Mouse (Mus musculus): ENCODE results near the gene Lrrc28.

The Lrrc28 gene

DNA sequence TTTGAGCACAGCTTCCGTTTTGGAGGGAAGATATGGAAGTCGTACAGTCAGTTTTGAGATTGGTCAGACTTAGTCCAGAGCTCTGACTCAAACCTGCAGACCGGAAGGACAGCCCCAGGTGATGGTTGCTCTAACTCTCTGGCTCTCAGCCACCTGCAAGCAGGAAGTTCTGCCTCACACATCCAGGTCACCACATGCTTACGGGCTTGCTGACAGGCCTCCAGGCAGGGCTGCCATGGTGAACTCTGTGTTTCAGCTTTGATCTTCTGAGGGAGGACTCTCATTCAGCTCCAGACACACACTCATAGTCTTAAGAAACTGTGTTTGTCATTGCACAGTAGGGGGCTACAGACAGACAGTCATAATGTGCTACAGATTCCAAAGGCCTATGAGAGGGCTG, 161.4 kb downstream of the Lrrc28 start:
- peak in 1 of 2 experiments; percentile 61 for DNase-seq

DNA sequence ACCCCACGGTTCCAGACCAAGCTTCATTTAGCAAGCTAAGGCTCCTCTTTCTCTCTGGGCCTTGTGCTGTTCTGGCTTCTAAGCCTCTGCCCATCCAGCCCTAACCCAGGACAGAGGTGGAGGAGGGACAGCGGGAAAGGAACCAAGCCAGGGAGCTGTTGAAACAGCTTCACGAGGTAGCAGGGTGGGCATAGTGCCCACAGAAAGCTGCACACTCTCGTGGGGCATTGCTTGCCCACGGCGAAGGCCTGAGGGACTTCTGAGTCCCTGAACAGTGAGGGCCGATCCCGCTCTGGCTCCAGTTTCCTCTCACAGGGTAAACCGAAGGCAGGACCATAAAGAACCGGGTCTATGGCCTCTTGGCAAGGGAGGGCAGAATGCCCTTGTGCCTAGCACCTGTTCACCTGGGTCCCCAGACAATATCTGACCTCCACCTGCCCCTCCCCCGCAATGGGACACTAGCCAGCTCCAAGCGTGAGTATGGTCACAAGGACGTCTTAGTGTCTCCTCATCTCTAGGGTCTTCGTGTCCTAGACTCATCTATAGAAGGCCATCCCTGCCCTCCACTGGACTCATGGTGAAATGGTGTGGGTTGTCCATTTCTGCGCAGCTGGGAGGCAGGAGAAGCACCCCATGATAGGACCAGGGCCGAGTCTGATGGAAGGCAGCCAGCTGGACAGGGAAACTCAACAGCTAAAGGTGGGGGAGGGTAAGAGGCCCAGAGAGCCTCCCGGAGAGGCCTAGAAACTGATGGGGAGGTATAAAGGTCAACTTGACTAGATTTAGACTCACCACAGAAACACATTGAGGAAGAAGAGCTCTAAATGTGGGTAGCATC, 165.3 kb downstream of the Lrrc28 start:
- no peak for DNase-seq

DNA sequence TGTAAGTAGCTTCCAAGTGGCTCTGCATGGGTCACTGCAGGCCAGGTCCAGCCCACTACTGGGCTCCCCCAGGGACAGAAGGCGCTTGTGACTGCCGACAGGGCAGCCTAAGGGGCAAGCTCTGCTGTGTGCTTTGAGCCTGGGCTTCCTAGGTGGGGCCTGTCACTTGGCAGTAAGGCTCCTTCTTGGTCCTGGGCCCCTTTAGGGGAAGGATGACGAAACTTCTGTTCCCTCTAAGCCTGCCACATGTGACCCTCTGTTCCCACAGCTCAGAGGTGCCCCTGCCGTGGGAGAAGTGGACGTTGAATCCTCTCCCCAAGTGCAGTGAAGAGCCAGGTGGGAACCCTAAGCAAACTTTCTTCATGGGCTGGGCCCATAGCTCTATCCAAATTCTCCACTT, 165.9 kb downstream of the Lrrc28 start:
- DNase-seq = no peak

DNA sequence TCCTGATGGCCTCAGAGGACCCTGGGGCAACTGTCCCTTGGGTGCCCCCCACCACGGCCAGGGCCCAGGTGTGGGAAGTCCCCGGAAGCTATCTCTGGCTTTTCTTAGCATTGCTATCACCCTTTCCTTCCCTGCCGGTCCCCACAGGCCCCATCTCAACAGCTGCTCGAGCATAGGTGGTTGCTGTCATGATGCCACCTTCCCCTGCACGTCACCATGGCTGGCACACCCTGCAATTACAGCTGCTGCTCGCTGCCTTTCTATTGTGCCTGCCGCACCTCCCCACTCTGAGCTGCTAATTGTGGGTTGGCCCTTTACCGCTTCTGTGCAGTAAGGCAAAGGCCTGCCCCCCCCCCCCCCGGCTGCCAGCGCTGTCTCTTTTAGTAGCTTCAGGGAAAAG, 167.1 kb downstream of the Lrrc28 start:
- peak; percentile 42 to 69 for DNase-seq

DNA sequence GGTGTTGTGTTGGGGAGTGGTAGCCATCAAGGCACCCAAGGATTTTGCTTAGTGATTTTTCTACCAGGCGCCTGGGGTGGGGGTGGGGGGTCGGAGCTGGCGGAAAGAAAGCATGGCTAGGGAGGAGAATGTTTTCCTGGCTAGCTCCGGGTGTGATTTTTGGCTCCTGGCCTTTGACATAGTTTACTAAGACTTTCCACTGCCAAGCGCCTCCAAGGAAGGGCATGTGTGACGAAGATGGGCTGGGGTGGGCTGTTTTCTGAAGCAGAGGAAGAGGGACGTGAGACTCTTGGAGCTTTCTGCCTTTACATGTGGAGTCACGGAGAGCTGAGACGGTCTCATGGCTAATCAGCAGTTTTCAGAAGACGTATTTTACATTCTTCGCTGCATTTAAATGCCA, 173.8 kb downstream of the Lrrc28 start:
- no peak for DNase-seq

DNA sequence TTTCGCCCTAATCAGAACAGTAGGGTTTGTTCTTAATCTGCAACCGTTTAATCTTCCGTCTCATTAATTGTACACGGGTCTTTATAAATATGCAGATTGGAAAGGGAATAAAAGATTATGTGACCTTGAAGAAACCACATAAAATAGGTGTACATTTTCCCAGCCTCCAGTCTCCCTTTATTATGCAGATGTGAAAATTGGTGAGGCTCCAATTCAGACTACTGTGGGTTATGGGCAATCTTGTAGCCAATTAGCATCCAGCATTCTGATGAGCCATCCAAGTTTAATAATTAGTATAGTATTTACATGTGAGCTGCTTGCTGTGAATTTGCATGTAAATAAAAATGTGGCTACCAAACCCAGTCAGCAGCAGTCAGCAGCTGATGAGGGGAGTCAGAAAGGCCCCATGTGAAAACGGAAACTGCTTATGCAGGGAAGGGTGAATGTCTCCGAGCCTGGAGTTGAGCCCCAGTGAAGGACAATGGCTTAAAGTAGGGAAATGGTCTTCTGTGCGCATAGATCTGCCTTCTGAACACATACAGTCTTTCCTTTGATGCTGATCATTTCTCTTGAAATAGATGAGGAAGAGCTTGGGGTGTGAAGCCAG, 176.2 kb downstream of the Lrrc28 start:
- no peak for DNase-seq

DNA sequence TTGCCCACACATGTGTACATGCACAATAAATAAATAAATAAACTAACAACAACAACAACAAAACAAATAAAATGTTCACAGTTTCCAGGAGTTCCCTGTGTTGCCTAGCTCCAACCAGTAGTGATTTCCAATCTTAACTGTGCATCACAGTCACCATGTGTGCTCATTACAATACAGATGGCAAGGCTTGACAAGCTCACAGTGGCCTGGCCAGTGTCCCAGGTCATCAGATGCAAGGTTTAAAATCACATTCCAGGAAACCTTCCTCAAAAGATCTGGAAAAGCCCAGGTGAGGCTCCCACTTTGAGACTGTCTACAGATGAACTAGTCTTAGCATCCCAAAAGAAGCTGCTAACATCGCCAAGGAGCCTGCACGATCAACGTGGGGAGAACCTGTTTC, 176.9 kb downstream of the Lrrc28 start:
- no peak for DNase-seq

DNA sequence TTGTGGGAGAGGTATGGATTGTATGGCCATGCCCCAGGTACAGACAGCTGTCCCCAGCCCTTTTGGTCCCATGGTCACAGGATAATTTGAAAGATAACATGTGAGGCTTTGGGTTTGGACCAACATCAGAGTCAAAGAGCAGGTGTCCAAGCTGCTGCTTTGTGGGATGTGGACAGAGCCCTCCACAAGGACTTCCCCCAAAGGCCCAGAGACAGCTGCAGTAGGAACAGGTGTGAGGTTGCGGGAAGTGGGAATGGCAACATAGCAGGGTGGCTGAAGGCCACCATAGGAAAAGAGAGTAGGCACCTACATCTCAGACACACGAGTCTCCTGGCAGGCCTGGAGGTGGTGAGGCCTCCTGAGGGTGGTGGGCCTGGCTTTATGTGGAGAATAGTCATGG, 178.7 kb downstream of the Lrrc28 start:
- no peak for DNase-seq

DNA sequence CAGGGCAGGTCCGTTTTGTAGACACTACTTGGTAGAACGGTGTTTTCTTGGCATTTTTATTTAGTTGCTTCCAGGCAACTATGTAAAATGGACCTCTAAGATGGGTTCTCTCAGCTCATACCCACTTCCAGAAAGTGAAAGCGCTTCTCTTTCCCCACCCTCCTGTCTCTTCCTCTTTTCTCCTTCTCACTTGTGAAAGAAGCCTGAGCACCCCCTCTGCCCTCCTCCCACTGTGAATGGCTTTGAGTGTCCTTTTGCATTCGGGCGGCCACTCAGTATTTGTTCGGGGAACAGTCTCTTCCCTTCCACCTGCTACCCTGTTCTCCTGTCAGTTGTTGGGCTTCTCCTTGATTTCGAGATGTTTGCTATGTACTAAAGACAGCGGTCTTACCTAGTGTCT, 180.4 kb downstream of the Lrrc28 start:
- DNase-seq = no peak

DNA sequence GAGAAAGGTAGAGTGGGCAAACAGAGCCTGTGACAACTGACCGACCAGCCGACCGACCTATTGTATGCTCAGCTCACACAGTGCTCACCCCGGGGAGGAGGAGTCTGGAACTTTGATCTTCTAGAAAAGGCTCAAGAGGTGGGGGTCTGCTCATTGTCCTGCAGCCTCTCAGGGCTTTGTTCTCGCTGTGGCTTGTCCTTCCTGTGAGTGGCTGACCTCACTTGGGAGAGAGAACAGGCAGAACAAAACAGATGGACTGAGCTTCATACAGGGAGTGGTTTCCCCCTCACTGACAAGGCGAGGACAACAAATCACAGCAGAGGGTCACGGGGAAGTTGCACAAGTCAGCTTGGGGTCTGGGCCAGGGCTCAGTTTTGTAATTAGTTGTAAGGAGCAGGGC, 181.5 kb downstream of the Lrrc28 start:
- DNase-seq = no peak
